Mouse (Mus musculus): ENCODE data around the gene Mogat2. TPM values are rescaled to one million over a fixed set of nuclear protein-coding genes. Genes with fewer than 3 reads are reported as not detected.

Gene Mogat2
- polyA plus RNA-seq, 1 experiment from 2014 or later, result 0.92 TPM

DNA sequence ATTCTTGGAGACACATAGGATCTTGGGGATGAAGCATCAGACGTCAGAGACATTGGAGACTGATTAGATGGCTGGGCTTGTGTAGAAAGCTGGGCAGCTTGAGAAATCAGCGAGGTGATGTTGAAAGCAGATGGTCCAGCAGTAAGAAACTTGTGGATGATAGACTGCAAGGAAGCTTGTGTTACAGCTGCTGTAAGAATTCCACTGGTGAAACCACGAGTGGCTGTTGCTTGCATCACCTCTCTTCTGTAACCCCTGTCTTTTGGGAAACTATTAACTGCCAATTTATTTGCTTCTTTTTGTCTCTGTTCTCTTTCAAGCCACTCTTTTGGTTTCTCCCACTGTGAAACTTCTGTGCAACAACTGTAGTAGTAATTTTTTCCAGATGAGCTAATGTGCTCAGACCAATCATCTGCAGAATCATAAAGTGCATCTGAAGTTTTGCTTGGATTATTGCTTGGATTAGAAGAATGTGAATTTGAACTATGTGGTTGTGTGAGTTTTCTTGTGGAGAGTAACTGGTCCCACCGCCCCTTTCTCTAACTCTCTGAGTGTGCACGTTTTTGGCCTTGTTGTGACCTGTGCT lies 9.8 kb upstream of the Mogat2 start:
- Histone ChIP-seq H3K27ac (ENCODE audit: low read depth, low read length) (no peak overlapping the region), H3K4me2 (ENCODE audit: low read depth, low read length) (no peak overlapping the region), H3K27me3 (ENCODE audit: control insufficient read depth, insufficient read depth, low read length) (no peaks in the 10 kb centered on the region), H3K36me3 (ENCODE audit: control insufficient read depth, insufficient read depth, low read length) (no peaks in the 10 kb centered on the region), H3K9ac (replicated peaks; ENCODE audit: low read depth, low read length) (no peak overlapping the region), H3K4me1 (ENCODE audit: control insufficient read depth, insufficient read depth, low read length) (no peaks in the 10 kb centered on the region), H3K9me3 (ENCODE audit: control insufficient read depth, low read length) (no peaks in the 10 kb centered on the region), H3K4me3 (ENCODE audit: low read depth, low read length) (no peak overlapping the region)
- WGBS, result 41% methylated on average over 5 of the region's 5 CpGs
- no peak for ATAC-seq (ENCODE audit: low read depth)

DNA sequence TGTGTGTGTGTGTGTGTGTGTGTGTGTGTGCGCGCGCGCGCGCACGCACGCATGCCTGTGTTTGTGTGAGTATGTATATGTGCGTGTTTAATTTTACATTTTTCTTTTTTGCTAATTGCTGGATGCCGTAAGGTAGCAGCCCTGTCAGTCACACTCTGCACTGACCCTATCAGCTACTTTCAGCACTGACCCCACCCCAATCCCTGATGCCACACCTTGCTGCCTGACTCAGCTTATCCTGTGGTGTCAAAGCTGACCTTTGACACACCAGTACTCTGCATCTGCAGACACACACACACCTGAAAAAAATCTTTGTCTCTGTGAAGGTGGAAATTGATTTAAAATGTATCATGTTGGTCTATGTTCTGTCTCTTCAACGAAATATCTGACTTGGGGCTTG lies 3.7 kb upstream of the Mogat2 start:
- Histone ChIP-seq H3K9ac (replicated peaks; ENCODE audit: low read depth, low read length) (no peak overlapping the region), H3K4me3 (ENCODE audit: low read depth, low read length) (no peak overlapping the region), H3K27ac (ENCODE audit: low read depth, low read length) (no peak overlapping the region), H3K9me3 (ENCODE audit: control insufficient read depth, low read length) (no peaks in the 10 kb centered on the region), H3K4me1 (ENCODE audit: control insufficient read depth, insufficient read depth, low read length) (no peaks in the 10 kb centered on the region), H3K4me2 (ENCODE audit: low read depth, low read length) (no peak overlapping the region), H3K27me3 (ENCODE audit: control insufficient read depth, insufficient read depth, low read length) (no peaks in the 10 kb centered on the region), H3K36me3 (ENCODE audit: control insufficient read depth, insufficient read depth, low read length) (no peaks in the 10 kb centered on the region)
- no peak for ATAC-seq (ENCODE audit: low read depth)
- WGBS, result 99% methylated on average over 11 of the region's 11 CpGs

DNA sequence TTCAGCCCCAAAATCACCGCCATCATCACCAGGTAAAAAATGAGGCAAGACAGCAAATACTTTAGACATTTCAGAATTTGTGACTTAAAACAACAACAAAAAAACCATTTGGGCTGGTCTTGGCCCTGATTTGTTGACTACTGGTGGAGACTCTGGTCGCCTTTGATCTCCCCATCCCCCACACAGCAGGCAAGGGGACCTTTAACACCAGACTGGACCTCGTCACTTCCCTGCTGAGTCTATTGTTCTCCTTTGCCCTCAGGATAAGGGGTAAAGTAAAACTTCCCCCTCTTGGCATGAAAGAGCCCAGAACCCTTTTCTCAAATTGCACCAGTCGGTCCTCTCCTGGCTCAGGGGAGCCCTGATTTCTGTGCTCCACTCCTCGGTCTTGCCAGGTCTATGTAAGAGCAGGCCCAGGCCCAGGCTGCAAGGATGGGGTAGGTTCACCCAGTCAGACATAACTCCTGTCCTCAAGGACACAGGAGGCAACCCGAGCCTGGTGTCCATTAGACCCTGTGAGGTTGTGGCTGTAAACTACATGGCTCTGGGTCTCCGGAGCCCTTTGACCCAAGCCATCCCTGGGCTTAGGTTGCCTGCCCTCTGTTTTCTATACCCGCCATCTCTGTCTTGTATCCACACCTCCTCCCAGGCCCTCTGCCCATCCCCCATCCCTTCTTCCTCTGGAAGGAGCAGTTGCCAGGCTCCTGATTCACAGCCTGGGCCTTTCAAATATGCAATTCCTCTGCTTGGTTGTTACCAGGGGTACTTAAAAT lies 1.3 kb downstream of the Mogat2 start:
- Histone ChIP-seq H3K9ac (replicated peaks; ENCODE audit: low read depth, low read length) (no peak overlapping the region), H3K4me2 (ENCODE audit: low read depth, low read length) (no peak overlapping the region), H3K27me3 (ENCODE audit: control insufficient read depth, insufficient read depth, low read length) (no peaks in the 10 kb centered on the region), H3K36me3 (ENCODE audit: control insufficient read depth, insufficient read depth, low read length) (no peaks in the 10 kb centered on the region), H3K27ac (ENCODE audit: low read depth, low read length) (no peak overlapping the region), H3K4me3 (ENCODE audit: low read depth, low read length) (no peak overlapping the region), H3K4me1 (ENCODE audit: control insufficient read depth, insufficient read depth, low read length) (no peaks in the 10 kb centered on the region), H3K9me3 (ENCODE audit: control insufficient read depth, low read length) (no peaks in the 10 kb centered on the region)
- no peak for ATAC-seq (ENCODE audit: low read depth)
- WGBS, result 19% methylated on average over 8 of the region's 8 CpGs

DNA sequence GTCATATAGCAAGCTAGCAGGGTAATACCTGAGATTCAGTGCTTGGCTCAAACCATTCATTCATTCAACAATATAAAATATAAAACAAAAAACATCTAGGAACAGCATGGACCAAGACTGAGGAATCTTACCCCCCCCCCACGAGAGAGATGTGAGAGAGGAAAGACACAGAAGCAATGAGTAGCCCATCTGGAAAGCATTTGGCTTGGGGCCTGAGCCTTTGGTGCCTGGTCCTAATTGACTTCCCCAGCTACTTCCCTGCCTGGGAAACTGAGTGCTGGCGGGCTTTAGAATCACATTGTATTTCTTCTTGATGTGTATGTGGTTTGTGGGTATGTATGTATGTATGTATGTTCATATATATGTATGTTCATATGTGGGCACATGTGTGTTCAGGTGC lies 2.8 kb downstream of the Mogat2 start:
- WGBS, result 83% methylated on average over 2 of the region's 2 CpGs
- Histone ChIP-seq H3K9me3 (ENCODE audit: control insufficient read depth, low read length) (no peaks in the 10 kb centered on the region), H3K9ac (replicated peaks; ENCODE audit: low read depth, low read length) (no peak overlapping the region), H3K4me3 (ENCODE audit: low read depth, low read length) (no peak overlapping the region), H3K4me2 (ENCODE audit: low read depth, low read length) (no peak overlapping the region), H3K27ac (ENCODE audit: low read depth, low read length) (no peak overlapping the region), H3K4me1 (ENCODE audit: control insufficient read depth, insufficient read depth, low read length) (no peaks in the 10 kb centered on the region), H3K36me3 (ENCODE audit: control insufficient read depth, insufficient read depth, low read length) (no peaks in the 10 kb centered on the region), H3K27me3 (ENCODE audit: control insufficient read depth, insufficient read depth, low read length) (no peaks in the 10 kb centered on the region)
- no peak for ATAC-seq (ENCODE audit: low read depth)

DNA sequence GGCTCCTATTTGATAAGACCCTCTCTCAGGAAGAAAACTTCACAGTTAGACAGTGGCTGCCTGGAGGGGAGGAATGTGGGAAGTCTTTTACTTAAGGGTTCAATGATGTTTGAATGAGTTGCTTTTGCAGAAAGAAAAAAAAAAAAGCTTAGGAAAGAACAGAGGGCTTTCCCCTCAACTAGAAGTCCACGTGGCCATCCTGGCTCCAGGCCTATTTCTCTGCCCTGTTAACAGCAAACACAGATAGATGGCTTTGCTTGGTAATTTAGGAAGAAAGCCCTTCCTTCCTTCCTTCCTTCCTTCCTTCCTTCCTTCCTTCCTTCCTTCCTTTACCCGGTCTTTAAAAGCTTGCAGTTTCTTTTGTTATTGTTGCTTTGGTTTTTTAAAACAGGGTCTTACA lies 3.5 kb downstream of the Mogat2 start:
- Histone ChIP-seq H3K4me2 (ENCODE audit: low read depth, low read length) (no peak overlapping the region), H3K9me3 (ENCODE audit: control insufficient read depth, low read length) (no peaks in the 10 kb centered on the region), H3K27ac (ENCODE audit: low read depth, low read length) (no peak overlapping the region), H3K36me3 (ENCODE audit: control insufficient read depth, insufficient read depth, low read length) (no peaks in the 10 kb centered on the region), H3K4me3 (ENCODE audit: low read depth, low read length) (no peak overlapping the region), H3K9ac (replicated peaks; ENCODE audit: low read depth, low read length) (no peak overlapping the region), H3K27me3 (ENCODE audit: control insufficient read depth, insufficient read depth, low read length) (no peaks in the 10 kb centered on the region), H3K4me1 (ENCODE audit: control insufficient read depth, insufficient read depth, low read length) (no peaks in the 10 kb centered on the region)
- ATAC-seq (ENCODE audit: low read depth), result no peak
- WGBS, result 30% methylated on average over 2 of the region's 2 CpGs

DNA sequence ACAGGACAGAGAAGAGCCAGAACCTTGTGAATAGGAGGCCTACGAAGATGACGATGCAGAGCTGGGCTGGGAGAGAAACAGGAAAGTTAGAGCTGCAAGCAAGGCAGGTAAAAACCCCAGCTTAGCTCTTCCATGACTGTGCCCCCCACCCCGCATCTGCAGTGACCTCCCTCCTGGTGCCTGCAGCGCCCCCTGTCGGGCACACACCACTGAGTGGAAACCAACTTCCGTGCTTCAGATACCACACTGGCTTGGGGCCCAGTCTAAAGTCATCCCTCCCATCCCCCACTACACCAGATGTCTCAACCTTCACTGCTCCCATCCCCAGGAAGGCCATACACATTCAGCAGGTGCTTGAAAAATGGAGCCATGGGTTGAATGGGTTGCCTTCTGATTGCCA lies 5.8 kb downstream of the Mogat2 start:
- no peak overlapping the region for H3K27ac ChIP-seq (ENCODE audit: low read depth, low read length)
- no peak for ATAC-seq (ENCODE audit: low read depth)
- WGBS, result 68% methylated on average over 6 of the region's 6 CpGs

DNA sequence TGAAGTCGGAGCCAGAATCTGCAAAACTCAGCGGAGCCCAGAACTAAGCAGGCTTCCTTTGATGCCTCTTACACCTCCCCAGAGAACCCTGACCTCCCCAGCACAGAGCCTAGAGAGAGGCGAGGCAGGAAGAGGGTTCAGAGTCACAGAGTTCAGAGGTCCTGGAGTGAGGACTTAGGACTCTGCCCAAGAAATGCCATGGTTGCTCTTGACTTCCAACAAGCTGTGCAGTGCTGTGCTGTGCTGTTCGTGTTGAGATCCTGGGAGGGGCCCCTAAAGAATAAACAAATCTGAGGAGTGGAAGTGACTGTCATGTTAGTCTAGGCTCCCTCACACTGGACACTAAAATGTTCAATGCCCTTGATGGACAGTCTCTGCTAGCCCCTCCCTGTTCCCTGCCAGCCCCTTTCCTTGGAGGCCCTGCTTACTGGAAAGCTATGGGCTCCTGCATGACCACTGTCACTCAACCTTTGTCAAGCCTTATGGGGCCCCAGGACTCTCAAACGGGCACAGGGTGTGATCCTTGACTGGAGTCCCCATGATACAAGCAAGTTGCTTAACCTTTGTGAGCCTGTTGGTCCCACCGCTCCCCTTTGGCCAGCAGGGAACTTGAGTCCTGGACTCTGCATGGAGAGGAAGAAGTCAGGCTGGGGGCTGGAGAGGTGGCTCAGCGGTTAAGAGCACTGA lies 8.2 kb downstream of the Mogat2 start:
- Histone ChIP-seq H3K27me3 (ENCODE audit: control insufficient read depth, insufficient read depth, low read length) (no peaks in the 10 kb centered on the region), H3K9ac (replicated peaks; ENCODE audit: low read depth, low read length) (no peak overlapping the region), H3K4me1 (ENCODE audit: control insufficient read depth, insufficient read depth, low read length) (no peaks in the 10 kb centered on the region), H3K27ac (ENCODE audit: low read depth, low read length) (no peak overlapping the region), H3K4me2 (ENCODE audit: low read depth, low read length) (no peak overlapping the region), H3K9me3 (ENCODE audit: control insufficient read depth, low read length) (no peaks in the 10 kb centered on the region), H3K4me3 (ENCODE audit: low read depth, low read length) (no peak overlapping the region), H3K36me3 (ENCODE audit: control insufficient read depth, insufficient read depth, low read length) (no peaks in the 10 kb centered on the region)
- no peak for ATAC-seq (ENCODE audit: low read depth)
- 81% methylated on average over 7 of the region's 7 CpGs for WGBS

More for the DNA sequence above, 5.8 kb downstream of the Mogat2 start:
- no peak overlapping the region for H3K4me3 ChIP-seq (ENCODE audit: low read depth, low read length)
- H3K4me2 ChIP-seq (ENCODE audit: low read depth, low read length), result no peak overlapping the region
- H3K27me3 ChIP-seq (ENCODE audit: control insufficient read depth, insufficient read depth, low read length), result no peaks in the 10 kb centered on the region
- H3K9ac ChIP-seq (replicated peaks; ENCODE audit: low read depth, low read length), result no peak overlapping the region
- H3K9me3 ChIP-seq (ENCODE audit: control insufficient read depth, low read length), result no peaks in the 10 kb centered on the region
- no peaks in the 10 kb centered on the region for H3K4me1 ChIP-seq (ENCODE audit: control insufficient read depth, insufficient read depth, low read length)
- H3K36me3 ChIP-seq (ENCODE audit: control insufficient read depth, insufficient read depth, low read length), result no peaks in the 10 kb centered on the region

DNA sequence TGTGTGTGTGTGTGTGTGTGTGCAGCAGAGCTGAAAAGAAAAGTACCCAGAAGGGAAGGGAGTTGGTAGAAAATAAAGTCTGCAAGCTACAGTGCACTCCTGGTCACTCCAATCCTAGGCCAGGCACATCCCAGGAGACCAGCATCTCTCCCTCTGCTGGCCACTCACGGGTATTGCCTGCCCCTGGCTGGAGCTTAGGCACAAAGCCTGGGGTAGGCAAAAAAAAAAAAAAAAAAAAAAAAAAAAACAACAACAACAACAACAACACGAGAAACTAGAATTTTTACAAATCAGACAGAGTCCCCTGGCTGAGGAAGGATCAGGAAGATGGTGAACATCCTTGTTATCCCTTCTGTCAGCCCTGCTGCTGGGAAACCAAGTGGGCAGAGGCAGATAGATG lies 9.0 kb downstream of the Mogat2 start:
- 23% methylated on average over 2 of the region's 2 CpGs for WGBS
- no peak overlapping the region for H3K27ac ChIP-seq (ENCODE audit: low read depth, low read length)

DNA sequence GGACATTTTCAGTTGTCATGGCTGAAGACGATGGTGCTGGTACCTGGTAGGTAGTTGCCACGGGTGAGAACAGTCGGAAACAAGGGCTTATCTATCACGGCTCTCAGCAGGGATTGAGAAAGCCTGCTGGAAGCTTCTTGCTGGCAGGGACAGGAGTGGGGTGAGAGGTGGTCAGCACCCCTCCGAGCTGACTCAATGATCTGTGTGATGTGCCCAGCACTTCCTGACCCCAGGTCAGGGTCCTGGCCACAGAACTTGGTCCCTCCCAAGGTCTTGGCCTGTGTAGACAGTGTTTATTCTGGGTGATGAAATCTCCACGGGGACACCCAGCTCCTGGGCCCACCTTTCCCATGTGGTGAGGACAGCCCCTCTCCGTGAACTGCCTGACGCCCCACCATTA lies 9.6 kb downstream of the Mogat2 start:
- Histone ChIP-seq H3K4me3 (ENCODE audit: low read depth, low read length) (no peak overlapping the region), H3K9me3 (ENCODE audit: control insufficient read depth, low read length) (no peaks in the 10 kb centered on the region), H3K4me2 (ENCODE audit: low read depth, low read length) (no peak overlapping the region), H3K27ac (ENCODE audit: low read depth, low read length) (no peak overlapping the region), H3K4me1 (ENCODE audit: control insufficient read depth, insufficient read depth, low read length) (no peaks in the 10 kb centered on the region), H3K27me3 (ENCODE audit: control insufficient read depth, insufficient read depth, low read length) (no peaks in the 10 kb centered on the region), H3K9ac (replicated peaks; ENCODE audit: low read depth, low read length) (no peak overlapping the region), H3K36me3 (ENCODE audit: control insufficient read depth, insufficient read depth, low read length) (no peaks in the 10 kb centered on the region)
- no peak for ATAC-seq (ENCODE audit: low read depth)
- 79% methylated on average over 8 of the region's 8 CpGs for WGBS

More for the DNA sequence above, 9.0 kb downstream of the Mogat2 start:
- H3K9ac ChIP-seq (replicated peaks; ENCODE audit: low read depth, low read length), result no peak overlapping the region
- no peak overlapping the region for H3K4me3 ChIP-seq (ENCODE audit: low read depth, low read length)
- no peaks in the 10 kb centered on the region for H3K27me3 ChIP-seq (ENCODE audit: control insufficient read depth, insufficient read depth, low read length)
- no peaks in the 10 kb centered on the region for H3K9me3 ChIP-seq (ENCODE audit: control insufficient read depth, low read length)
- ATAC-seq (ENCODE audit: low read depth), result no peak; the same call in 1 of the 2 replicates
- no peaks in the 10 kb centered on the region for H3K4me1 ChIP-seq (ENCODE audit: control insufficient read depth, insufficient read depth, low read length)
- H3K36me3 ChIP-seq (ENCODE audit: control insufficient read depth, insufficient read depth, low read length), result no peaks in the 10 kb centered on the region
- H3K4me2 ChIP-seq (ENCODE audit: low read depth, low read length), result no peak overlapping the region

Measured in neural tube, embryonic 14.5 days (tissue).